34 mouse cellular contexts compared by ENCODE assay signal in the genomic region with DNA sequence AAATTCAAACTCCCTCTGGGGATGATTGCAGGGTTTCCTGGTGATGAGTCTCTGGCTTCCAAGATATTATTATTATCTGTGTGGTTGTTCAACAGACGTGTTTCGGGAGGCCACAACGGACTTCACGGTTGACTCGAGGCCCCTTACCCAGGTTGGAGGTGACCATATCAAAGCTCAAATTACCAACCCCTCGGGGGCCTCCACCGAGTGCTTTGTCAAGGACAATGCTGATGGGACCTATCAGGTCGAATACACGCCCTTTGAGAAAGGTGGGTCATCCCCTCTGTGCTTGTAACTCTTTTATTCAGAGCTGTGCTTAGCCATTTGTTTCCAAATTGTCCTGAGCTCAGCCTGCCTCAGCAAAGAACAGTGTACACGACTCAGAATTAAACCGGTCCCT. TPM values are rescaled to one million over a fixed set of nuclear protein-coding genes. Genes with fewer than 3 reads are reported as not detected.
DNase-seq lines count a peak whose midpoint lies in the region; ATAC-seq and TF ChIP-seq lines count a peak whose summit lies in the region.
"Had no signal": no experiment of that assay in that cellular context is flagged by ENCODE, and none has a peak within 500 bp of the region (broad histone marks: within the 10 kb centered on the region; RNA-seq: fewer than 3 reads in every experiment).

No protein-coding gene starts in this region.

- no peaks in the 10 kb centered on the region for H3K9me3 ChIP-seq in liver, embryonic 11.5 days (ENCODE audit: control insufficient read depth, low read length)
- H3K9me3 ChIP-seq in liver, postnatal 0 days (ENCODE audit: low read length), result no peaks in the 10 kb centered on the region
- H3K9me3 ChIP-seq in ES-Bruce4 (replicated peaks; ENCODE audit: control insufficient read depth, insufficient read depth, low read length, poor library complexity, severe bottlenecking), result no peaks in the 10 kb centered on the region
- H3K9me3 ChIP-seq: embryonic facial prominence, embryonic 13.5 days; forebrain, embryonic 10.5 days; forebrain, embryonic 13.5 days; hindbrain, embryonic 12.5 days; hindbrain, embryonic 15.5 days had no signal

- H3K4me3 ChIP-seq in liver, embryonic 11.5 days (ENCODE audit: low read depth, low read length), result no peak overlapping the region
- no peak overlapping the region for H3K4me3 ChIP-seq in liver, postnatal 0 days (ENCODE audit: low read depth, low read length)
- no peak overlapping the region for H3K4me3 ChIP-seq in ES-Bruce4 (ENCODE audit: low read depth, low read length)
- H3K4me3 ChIP-seq in kidney, adult 2 months (ENCODE audit: insufficient read depth, low read depth, low read length), result no peak overlapping the region
- H3K4me3 ChIP-seq: embryonic facial prominence, embryonic 13.5 days; forebrain, embryonic 10.5 days; forebrain, embryonic 13.5 days; heart, adult 2 months; heart, embryonic 10.5 days; hindbrain, embryonic 12.5 days; hindbrain, embryonic 15.5 days had no signal

- H3K4me1 ChIP-seq in liver, embryonic 11.5 days (replicated peaks; ENCODE audit: control insufficient read depth, insufficient read depth, low read length), result no peaks in the 10 kb centered on the region
- H3K4me1 ChIP-seq in liver, postnatal 0 days (ENCODE audit: insufficient read depth), result no peaks in the 10 kb centered on the region
- peaks cover 2% of the 10 kb centered on the region for H3K4me1 ChIP-seq in ES-Bruce4 (ENCODE audit: control insufficient read depth, insufficient read depth, low read length)
- 0 out of 2 replicates have a peak, but pooled peaks cover under 1% of the 10 kb centered on the region for H3K4me1 ChIP-seq in kidney, adult 2 months (ENCODE audit: control insufficient read depth, insufficient read depth, low read length)
- H3K4me1 ChIP-seq: forebrain, embryonic 10.5 days; forebrain, embryonic 13.5 days; heart, embryonic 10.5 days; hindbrain, embryonic 12.5 days had no signal

- H3K9ac ChIP-seq in liver, embryonic 11.5 days (ENCODE audit: low read depth, low read length), result no peak overlapping the region
- no peak overlapping the region for H3K9ac ChIP-seq in liver, postnatal 0 days (replicated peaks)
- H3K9ac ChIP-seq in ES-Bruce4 (ENCODE audit: low read depth, poor library complexity, severe bottlenecking), result no peak overlapping the region
- H3K9ac ChIP-seq: embryonic facial prominence, embryonic 13.5 days; forebrain, embryonic 13.5 days; hindbrain, embryonic 12.5 days; hindbrain, embryonic 15.5 days had no signal

- H3K27me3 ChIP-seq in liver, embryonic 11.5 days (replicated peaks; ENCODE audit: control insufficient read depth, insufficient read depth, low read length), result no peaks in the 10 kb centered on the region
- H3K27me3 ChIP-seq in liver, postnatal 0 days (ENCODE audit: insufficient read depth, low read length), result no peaks in the 10 kb centered on the region
- no peaks in the 10 kb centered on the region for H3K27me3 ChIP-seq in ES-Bruce4 (ENCODE audit: control insufficient read depth, insufficient read depth, low read length, poor library complexity, severe bottlenecking)
- H3K27me3 ChIP-seq in kidney, adult 2 months (replicated peaks; ENCODE audit: control insufficient read depth, insufficient read depth, low read length), result no peaks in the 10 kb centered on the region
- H3K27me3 ChIP-seq: embryonic facial prominence, embryonic 13.5 days; forebrain, embryonic 13.5 days; hindbrain, embryonic 12.5 days; hindbrain, embryonic 15.5 days had no signal

- peaks cover 6% of the 10 kb centered on the region; the same call in 1 of the 2 replicates for H3K36me3 ChIP-seq in liver, embryonic 11.5 days (ENCODE audit: control insufficient read depth, insufficient read depth, low read length)
- H3K36me3 ChIP-seq in liver, postnatal 0 days (replicated peaks; ENCODE audit: insufficient read depth, low read length), result peaks cover 21% of the 10 kb centered on the region
- H3K36me3 ChIP-seq in ES-Bruce4 (ENCODE audit: control insufficient read depth, insufficient read depth, low read length, poor library complexity, severe bottlenecking), result peaks cover 20% of the 10 kb centered on the region
- peaks cover 3% of the 10 kb centered on the region for H3K36me3 ChIP-seq in kidney, adult 2 months (ENCODE audit: control insufficient read depth, insufficient read depth, low read length)

- WGBS in liver, embryonic 11.5 days, result 62% methylated on average over 11 of the region's 11 CpGs
- whole genome bisulfite sequencing in liver, postnatal 0 days (ENCODE audit: insufficient replicate concordance), result 74% methylated on average over 11 of the region's 11 CpGs
- 71% methylated on average over 11 of the region's 11 CpGs for WGBS in kidney, adult 2 months

- no peak for TF ChIP-seq CTCF in liver, postnatal 0 days (IDR thresholded peaks at IDR 0.05; ENCODE audit: low read depth)
- no peak for TF ChIP-seq CTCF in ES-Bruce4 (IDR thresholded peaks at IDR 0.05; ENCODE audit: low read depth, low read length)
- TF ChIP-seq CTCF in kidney, adult 2 months (conservative IDR thresholded peaks at IDR 0.05; ENCODE audit: insufficient read depth, insufficient read length, low read depth, low read length), result no peak

- H3K27ac ChIP-seq in liver, embryonic 11.5 days (ENCODE audit: low read depth, low read length), result no peak overlapping the region
- no peak overlapping the region for H3K27ac ChIP-seq in liver, postnatal 0 days (ENCODE audit: low read depth)
- H3K27ac ChIP-seq in ES-Bruce4 (ENCODE audit: insufficient read depth, low read length), result peak overlapping the region; percentile 39; the same call in 1 of the 2 replicates
- no peak overlapping the region for H3K27ac ChIP-seq in kidney, adult 2 months (ENCODE audit: insufficient read depth, low read depth, low read length)
- H3K27ac ChIP-seq: embryonic facial prominence, embryonic 13.5 days; forebrain, embryonic 10.5 days; forebrain, embryonic 13.5 days; heart, adult 2 months; heart, embryonic 10.5 days; hindbrain, embryonic 12.5 days; hindbrain, embryonic 15.5 days had no signal

- DNase-seq in liver, embryonic 11.5 days (ENCODE audit: low spot score), result no peak
- no peak for DNase-seq in liver, postnatal 0 days
- DNase-seq in ES-CJ7 (ENCODE audit: low read depth, low spot score) (peak; percentile 23), ZHBTc4 (ENCODE audit: low read depth, low spot score) (peak; percentile 57)
- DNase-seq in kidney, adult 2 months, result no peak
- DNase-seq in gastrocnemius, postnatal 10 days, result no peak
- DNase-seq: adrenal gland, postnatal 14 days; cerebellum, adult 11 months; cerebellum, adult 2 months; cerebellum, adult 9-11 months; cerebellum, postnatal 25 days; gastrocnemius, postnatal 14 days; heart, adult 2 months had no signal

- H3K4me2 ChIP-seq in liver, embryonic 11.5 days, result no peak overlapping the region
- no peak overlapping the region for H3K4me2 ChIP-seq in liver, postnatal 0 days (ENCODE audit: low read depth, low read length)
- H3K4me2 ChIP-seq: embryonic facial prominence, embryonic 13.5 days; forebrain, embryonic 13.5 days; hindbrain, embryonic 12.5 days; hindbrain, embryonic 15.5 days had no signal

- ATAC-seq in liver, embryonic 11.5 days (replicated peaks; ENCODE audit: low FRiP score), result peak; percentile 45; the same call in 1 of the 2 replicates
- no peak for ATAC-seq in liver, postnatal 0 days
- ATAC-seq: CD4-positive, CD25-positive, alpha-beta regulatory T cell, adult 4 months; forebrain, embryonic 13.5 days; forebrain, embryonic 16.5 days; intestine, postnatal 0 days had no signal

- no peak for TF ChIP-seq POLR2A in ES-Bruce4 (IDR thresholded peaks at IDR 0.05; ENCODE audit: insufficient read depth, low read length)
- no peak for TF ChIP-seq POLR2A in kidney, adult 2 months (IDR thresholded peaks at IDR 0.05; ENCODE audit: low read depth, low read length)

- TF ChIP-seq EP300 in liver, postnatal 0 days (IDR thresholded peaks at IDR 0.05; ENCODE audit: low read depth), result no peak
- peak; percentile 79 for TF ChIP-seq EP300 in ES-Bruce4 (IDR thresholded peaks at IDR 0.05; ENCODE audit: insufficient read depth, low read depth, low read length)

RNA-seq across cellular contexts. Expression of gene Gm45521, which starts 50.0 kb away (rescaled TPM):
- polyA plus RNA-seq in liver, embryonic 11.5 days (2014; fragmentation: Nextera tagmentation; extraction: Ambion mirVana), result not detected in 2 replicates
- polyA plus RNA-seq in liver, postnatal 0 days (2015; fragmentation: Nextera tagmentation; extraction: Ambion mirVana), result not detected in 2 replicates
- polyA plus RNA-seq in ES-Bruce4 (2011; ENCODE audit: insufficient read depth, insufficient read length, low read depth, missing spikeins), result 0.91 TPM in 1 of 2 replicates, not detected in the other
- not detected in 2 replicates for polyA plus RNA-seq in kidney, adult 2 months (2012; rRNA removed)
- not detected for total RNA-seq in gastrocnemius, postnatal 10 days (2021)
- total RNA-seq: adrenal gland, adult 18-20 months; adrenal gland, postnatal 14 days; adrenal gland, postnatal 4 days; common myeloid progenitor, adult 5-6 weeks; gastrocnemius, adult 18-20 months; gastrocnemius, postnatal 14 days; heart, adult 2 months; heart, postnatal 25 days; hematopoietic stem cell, adult 5-6 weeks had no signal
- polyA plus RNA-seq: C2C12; CD4-positive, CD25-positive, alpha-beta regulatory T cell, adult 4 months; cerebellum, adult 2 months; embryonic facial prominence, embryonic 13.5 days; forebrain, embryonic 13.5 days; gonadal fat pad, adult 2 months; heart, adult 2 months; heart, embryonic 14.5 days; heart, postnatal 0 days; hindbrain, embryonic 15.5 days; intestine, embryonic 14.5 days; intestine, postnatal 0 days had no signal

Comparison
In these comparisons a context has a peak if more than half of its experiments do, and no peak if none do; other contexts are left out.
1. DNase-seq: peak in ES-CJ7 (single experiment) and ZHBTc4 (single experiment); none in liver, embryonic 11.5 days (single experiment), liver, postnatal 0 days (single experiment), kidney, adult 2 months (single experiment) and gastrocnemius, postnatal 10 days (single experiment).